Mouse (Mus musculus): ENCODE measurements around the gene Sms. TPM values are rescaled to one million over a fixed set of nuclear protein-coding genes. Genes with fewer than 3 reads are reported as not detected.

Sms gene
- total and polyA plus RNA-seq, 2 experiments from 2014 or later, result 43.4 to 49.3 TPM

DNA sequence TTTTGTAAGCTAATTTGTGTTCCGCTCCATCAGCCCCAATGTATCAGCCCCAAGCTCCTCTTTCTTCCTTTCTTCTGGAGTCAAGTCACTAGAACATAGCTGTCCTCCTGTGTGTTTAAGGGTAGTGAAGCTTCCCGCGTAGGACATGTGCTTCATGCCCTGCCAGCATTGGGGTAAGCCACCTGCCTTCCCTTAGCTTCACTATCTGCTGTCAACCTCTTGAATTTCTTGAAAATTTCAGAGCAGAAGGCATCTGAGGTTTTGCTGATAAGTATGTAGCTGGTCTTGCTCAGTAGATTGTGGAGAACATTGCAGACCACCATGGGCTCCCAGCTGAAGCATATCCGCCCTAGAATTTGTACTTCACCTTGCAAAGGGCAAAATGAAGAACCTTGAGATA lies 1.1 kb upstream of the Sms start:
- Histone ChIP-seq H3K4me1 (ENCODE audit: control insufficient read depth, insufficient read depth) (no peaks in the 10 kb centered on the region), H3K36me3 (replicated peaks; ENCODE audit: control insufficient read depth, insufficient read depth, low read length) (no peaks in the 10 kb centered on the region), H3K4me3 (ENCODE audit: low read depth, low read length) (no peak overlapping the region), H3K27me3 (ENCODE audit: control insufficient read depth, insufficient read depth, low read length) (no peaks in the 10 kb centered on the region), H3K9ac (replicated peaks; ENCODE audit: low read depth, low read length) (no peak overlapping the region), H3K4me2 (ENCODE audit: low read depth, low read length) (no peak overlapping the region), H3K9me3 (replicated peaks; ENCODE audit: control insufficient read depth, low read length) (no peaks in the 10 kb centered on the region), H3K27ac (ENCODE audit: low read depth) (no peak overlapping the region)
- no peak for ATAC-seq (ENCODE audit: insufficient read depth, low read depth)
- TF ChIP-seq EP300 (IDR thresholded peaks at IDR 0.05; ENCODE audit: low read depth) (no peak), CTCF (IDR thresholded peaks at IDR 0.05; ENCODE audit: low read depth) (no peak)
- 87% methylated on average over 4 of the region's 4 CpGs for WGBS
- DNase-seq (ENCODE audit: low spot score), result no peak

DNA sequence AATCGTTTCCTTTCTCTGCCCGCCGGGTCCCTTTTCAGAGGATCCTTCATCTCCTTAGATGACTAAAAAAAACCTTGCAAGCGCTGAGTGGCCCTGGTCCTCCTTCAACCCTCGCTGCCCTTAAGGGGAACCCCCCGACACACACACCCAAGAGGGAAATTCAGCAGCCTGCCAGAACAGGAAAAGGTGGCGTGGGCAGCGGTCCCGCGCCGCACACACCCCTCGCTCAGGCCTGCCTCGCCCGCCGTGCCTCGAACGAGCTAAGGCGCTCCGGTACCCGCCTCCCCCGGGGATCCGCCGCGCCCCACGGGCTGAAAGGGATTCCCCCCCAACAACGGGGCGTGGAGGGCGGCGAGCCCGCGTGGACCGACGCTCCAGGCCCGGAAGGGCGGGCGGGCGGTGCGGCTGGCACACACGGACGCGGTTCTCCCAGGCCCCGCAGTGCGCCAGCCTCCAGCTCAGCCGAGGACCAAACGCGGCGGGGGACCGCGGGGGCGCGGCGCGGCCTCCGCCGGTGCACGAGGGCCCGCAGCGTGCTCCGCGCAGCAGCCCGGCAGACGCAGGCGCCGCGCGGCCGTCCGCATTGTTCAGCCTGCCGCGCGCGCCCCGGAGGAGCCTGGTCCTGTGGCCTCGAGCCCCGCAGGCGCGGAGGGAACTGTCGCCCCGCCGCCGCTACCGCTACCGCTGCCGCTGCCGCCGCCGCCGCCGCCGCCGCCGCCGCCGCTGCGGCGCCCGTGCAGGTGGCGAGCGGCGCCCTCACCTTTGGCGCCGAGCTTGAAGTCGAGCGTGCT lies 747 bp downstream of the Sms start:
- 30% methylated on average over 63 of the region's 104 CpGs for WGBS
- Histone ChIP-seq H3K4me1 (ENCODE audit: control insufficient read depth, insufficient read depth) (no peaks in the 10 kb centered on the region), H3K36me3 (replicated peaks; ENCODE audit: control insufficient read depth, insufficient read depth, low read length) (no peaks in the 10 kb centered on the region), H3K4me2 (ENCODE audit: low read depth, low read length) (peak overlapping the region; percentile 74), H3K4me3 (ENCODE audit: low read depth, low read length) (peak overlapping the region; percentile 68), H3K27ac (ENCODE audit: low read depth) (peak overlapping the region; percentile 79), H3K9me3 (replicated peaks; ENCODE audit: control insufficient read depth, low read length) (no peaks in the 10 kb centered on the region), H3K9ac (replicated peaks; ENCODE audit: low read depth, low read length) (peak overlapping the region; percentile 74), H3K27me3 (ENCODE audit: control insufficient read depth, insufficient read depth, low read length) (no peaks in the 10 kb centered on the region)
- TF ChIP-seq CTCF (IDR thresholded peaks at IDR 0.05; ENCODE audit: low read depth) (no peak), EP300 (IDR thresholded peaks at IDR 0.05; ENCODE audit: low read depth) (no peak)
- DNase-seq (ENCODE audit: low spot score) (no peak), ATAC-seq (ENCODE audit: insufficient read depth, low read depth) (peak; percentile 77)

GRCm38 (mm10) chrX:157490769-157491144 lies 1.3 kb downstream of the Sms start:
- Histone ChIP-seq H3K4me1 (ENCODE audit: control insufficient read depth, insufficient read depth) (no peaks in the 10 kb centered on the region), H3K4me2 (ENCODE audit: low read depth, low read length) (peak overlapping the region; percentile 74), H3K36me3 (replicated peaks; ENCODE audit: control insufficient read depth, insufficient read depth, low read length) (no peaks in the 10 kb centered on the region), H3K27me3 (ENCODE audit: control insufficient read depth, insufficient read depth, low read length) (no peaks in the 10 kb centered on the region), H3K4me3 (ENCODE audit: low read depth, low read length) (peak overlapping the region; percentile 68), H3K9ac (replicated peaks; ENCODE audit: low read depth, low read length) (peak overlapping the region; percentile 74; the same call in 1 of the 2 replicates), H3K27ac (ENCODE audit: low read depth) (no peak overlapping the region), H3K9me3 (replicated peaks; ENCODE audit: control insufficient read depth, low read length) (no peaks in the 10 kb centered on the region)
- no peak for ATAC-seq (ENCODE audit: insufficient read depth, low read depth)
- no peak for DNase-seq (ENCODE audit: low spot score)
- 10% methylated on average over 12 of the region's 12 CpGs for whole genome bisulfite sequencing
- TF ChIP-seq CTCF (IDR thresholded peaks at IDR 0.05; ENCODE audit: low read depth) (no peak), EP300 (IDR thresholded peaks at IDR 0.05; ENCODE audit: low read depth) (no peak)

GRCm38 (mm10) chrX:157489871-157490721 lies 2.0 kb downstream of the Sms start:
- TF ChIP-seq CTCF (IDR thresholded peaks at IDR 0.05; ENCODE audit: low read depth), result no peak
- TF ChIP-seq EP300 (IDR thresholded peaks at IDR 0.05; ENCODE audit: low read depth), result no peak
- DNase-seq (ENCODE audit: low spot score) (no peak), ATAC-seq (ENCODE audit: insufficient read depth, low read depth) (no peak)
- no peaks in the 10 kb centered on the region for H3K4me1 ChIP-seq (ENCODE audit: control insufficient read depth, insufficient read depth)
- no peaks in the 10 kb centered on the region for H3K27me3 ChIP-seq (ENCODE audit: control insufficient read depth, insufficient read depth, low read length)
- no peak overlapping the region for H3K9ac ChIP-seq (replicated peaks; ENCODE audit: low read depth, low read length)
- 24% methylated on average over 9 of the region's 9 CpGs for WGBS
- no peaks in the 10 kb centered on the region for H3K9me3 ChIP-seq (replicated peaks; ENCODE audit: control insufficient read depth, low read length)
- H3K36me3 ChIP-seq (replicated peaks; ENCODE audit: control insufficient read depth, insufficient read depth, low read length), result no peaks in the 10 kb centered on the region
- no peak overlapping the region for H3K27ac ChIP-seq (ENCODE audit: low read depth)
- H3K4me3 ChIP-seq (ENCODE audit: low read depth, low read length), result peak overlapping the region; percentile 68
- peak overlapping the region; percentile 74 for H3K4me2 ChIP-seq (ENCODE audit: low read depth, low read length)

DNA sequence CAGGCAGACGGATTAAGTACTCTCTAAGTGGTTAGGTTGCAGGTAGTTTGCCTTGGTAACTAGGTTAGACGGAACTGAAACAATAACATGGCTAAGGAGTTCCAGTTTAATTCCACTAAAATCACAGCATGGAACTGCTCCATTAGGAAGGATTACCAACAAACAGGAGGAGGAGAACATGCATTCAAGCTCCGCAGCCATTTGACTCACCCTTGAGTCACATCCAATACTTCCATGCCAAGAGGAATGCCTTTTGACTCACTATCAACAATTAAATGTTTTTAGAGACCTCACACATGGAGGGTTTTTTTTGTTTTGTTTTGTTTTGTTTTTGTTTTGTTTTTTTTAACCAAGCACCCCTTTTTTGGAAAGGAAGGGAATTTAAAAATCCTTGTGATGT lies 3.3 kb downstream of the Sms start:
- no peaks in the 10 kb centered on the region for H3K27me3 ChIP-seq (ENCODE audit: control insufficient read depth, insufficient read depth, low read length)
- 77% methylated on average over 3 of the region's 3 CpGs for WGBS
- ATAC-seq (ENCODE audit: insufficient read depth, low read depth), result no peak
- H3K4me2 ChIP-seq (ENCODE audit: low read depth, low read length), result no peak overlapping the region
- no peak overlapping the region for H3K4me3 ChIP-seq (ENCODE audit: low read depth, low read length)
- TF ChIP-seq EP300 (IDR thresholded peaks at IDR 0.05; ENCODE audit: low read depth), result no peak
- no peak for TF ChIP-seq CTCF (IDR thresholded peaks at IDR 0.05; ENCODE audit: low read depth)
- DNase-seq (ENCODE audit: low spot score), result no peak
- no peak overlapping the region for H3K27ac ChIP-seq (ENCODE audit: low read depth)
- H3K36me3 ChIP-seq (replicated peaks; ENCODE audit: control insufficient read depth, insufficient read depth, low read length), result no peaks in the 10 kb centered on the region
- no peaks in the 10 kb centered on the region for H3K4me1 ChIP-seq (ENCODE audit: control insufficient read depth, insufficient read depth)
- H3K9me3 ChIP-seq (replicated peaks; ENCODE audit: control insufficient read depth, low read length), result no peaks in the 10 kb centered on the region
- H3K9ac ChIP-seq (replicated peaks; ENCODE audit: low read depth, low read length), result no peak overlapping the region
